Mouse (Mus musculus) midbrain, embryonic 12.5 days (tissue): Measurements from ENCODE around the gene Scnn1b. TPM values are rescaled to one million over a fixed set of nuclear protein-coding genes. Genes with fewer than 3 reads are reported as not detected.
A peak's percentile ranks its signal among the peaks of the same experiment; 100 is the strongest.

Experiments
- ATAC-seq: fragments of 200-750 bp; cut with Nextera tagmentation; 2 replicates; pipeline ENCODE4 v1.8.0; 2017; ENCODE audit warnings: low read depth, moderate TSS enrichment, moderate library complexity; ENCODE audit not compliant: low FRiP score
- H3K27ac ChIP-seq: fragments of 300-500 bp; sonication (generic); replicated peaks from 2 replicates; pipeline ENCODE4 v1.5.1; 2016; ENCODE audit warnings: mild to moderate bottlenecking
- H3K27me3 ChIP-seq: fragments of 300-500 bp; sonication (generic); 2 replicates; pipeline ENCODE4 v1.6.1; 2016; ENCODE audit warnings: mild to moderate bottlenecking
- H3K36me3 ChIP-seq: fragments of 300-500 bp; sonication (generic); 2 replicates; pipeline ENCODE4 v1.6.1; 2016
- H3K4me1 ChIP-seq: fragments of 300-500 bp; sonication (generic); 2 replicates; pipeline ENCODE4 v1.6.1; 2016
- H3K4me2 ChIP-seq: fragments of 300-500 bp; sonication (generic); replicated peaks from 2 replicates; pipeline ENCODE4 v1.6.1; 2016; ENCODE audit warnings: mild to moderate bottlenecking, moderate library complexity
- H3K4me3 ChIP-seq: fragments of 300-500 bp; sonication (generic); 2 replicates; pipeline ENCODE4 v1.5.1; 2016; ENCODE audit warnings: mild to moderate bottlenecking
- H3K9ac ChIP-seq: fragments of 300-500 bp; sonication (generic); replicated peaks from 2 replicates; pipeline ENCODE4 v1.6.1; 2016; ENCODE audit warnings: mild to moderate bottlenecking, moderate library complexity
- H3K9me3 ChIP-seq: fragments of 300-500 bp; sonication (generic); 2 replicates; pipeline ENCODE4 v1.6.1; 2016; ENCODE audit warnings: mild to moderate bottlenecking
- WGBS: fragments of 180-500 bp; shearing (Covaris S2); methylation state at CpG from one replicate; pipeline ENCODE4 v1.1.7; 2016; 5-methylcytosine and 5-hydroxymethylcytosine counted together
- polyA plus RNA-seq: library from polyadenylated mRNA; unstranded; fragments of >200 nt; fragmentation: Nextera tagmentation; extraction: Ambion mirVana; gene quantifications from 2 replicates; pipeline ENCODE4 v1.2.1, GENCODE M21; 2016

Gene Scnn1b
- polyA plus RNA-seq, 1 experiment from 2014 or later, result not detected

- WGBS, result 53% methylated on average over 3 of the region's 3 CpGs
- Histone ChIP-seq H3K27me3 (no peaks in the 10 kb centered on the region), H3K9me3 (no peaks in the 10 kb centered on the region), H3K4me2 (no peak overlapping the region), H3K4me3 (no peak overlapping the region), H3K36me3 (no peaks in the 10 kb centered on the region), H3K9ac (no peak overlapping the region), H3K27ac (no peak overlapping the region), H3K4me1 (no peaks in the 10 kb centered on the region)
- ATAC-seq, result no peak
Observed at GRCm38 (mm10) chr7:121873998-121874397, 9.2 kb downstream of the Scnn1b start.

GRCm38 (mm10) chr7:121874784-121875183 is 9.9 kb downstream of the Scnn1b start:
- no peaks in the 10 kb centered on the region for H3K27me3 ChIP-seq
- no peak overlapping the region for H3K4me2 ChIP-seq
- H3K9ac ChIP-seq, result no peak overlapping the region
- H3K9me3 ChIP-seq, result no peaks in the 10 kb centered on the region
- H3K36me3 ChIP-seq, result no peaks in the 10 kb centered on the region
- no peak for ATAC-seq
- H3K27ac ChIP-seq, result no peak overlapping the region
- 91% methylated on average over 7 of the region's 7 CpGs for WGBS
- no peak overlapping the region for H3K4me3 ChIP-seq
- no peaks in the 10 kb centered on the region for H3K4me1 ChIP-seq

- WGBS, result 87% methylated on average over 4 of the region's 4 CpGs
- no peaks in the 10 kb centered on the region for H3K36me3 ChIP-seq
- H3K4me1 ChIP-seq, result no peaks in the 10 kb centered on the region
- no peak for ATAC-seq
- no peak overlapping the region for H3K9ac ChIP-seq
- H3K27me3 ChIP-seq, result no peaks in the 10 kb centered on the region
- no peak overlapping the region for H3K4me2 ChIP-seq
- H3K4me3 ChIP-seq, result no peak overlapping the region
- H3K9me3 ChIP-seq, result no peaks in the 10 kb centered on the region
- no peak overlapping the region for H3K27ac ChIP-seq
Observed at GRCm38 (mm10) chr7:121880246-121880645, 15.4 kb downstream of the Scnn1b start.

GRCm38 (mm10) chr7:121890636-121891360 is 26.0 kb downstream of the Scnn1b start:
- Histone ChIP-seq H3K9me3 (no peaks in the 10 kb centered on the region), H3K9ac (no peak overlapping the region), H3K4me1 (no peaks in the 10 kb centered on the region), H3K4me2 (no peak overlapping the region), H3K4me3 (no peak overlapping the region), H3K27me3 (no peaks in the 10 kb centered on the region), H3K27ac (no peak overlapping the region), H3K36me3 (no peaks in the 10 kb centered on the region)
- WGBS, result 92% methylated on average over 13 of the region's 13 CpGs
- no peak for ATAC-seq

- Histone ChIP-seq H3K4me1 (0 out of 2 replicates have a peak, but pooled peaks cover 3% of the 10 kb centered on the region), H3K9me3 (no peaks in the 10 kb centered on the region), H3K27ac (no peak overlapping the region), H3K27me3 (peaks cover 3% of the 10 kb centered on the region; the same call in 1 of the 2 replicates), H3K9ac (no peak overlapping the region), H3K4me2 (no peak overlapping the region), H3K36me3 (no peaks in the 10 kb centered on the region), H3K4me3 (no peak overlapping the region)
- WGBS, result 52% methylated on average over 6 of the region's 6 CpGs
- ATAC-seq, result no peak
Observed at GRCm38 (mm10) chr7:121896689-121897088, 31.9 kb downstream of the Scnn1b start.

GRCm38 (mm10) chr7:121899311-121899710 is 34.5 kb downstream of the Scnn1b start:
- 8% methylated on average over 14 of the region's 14 CpGs for WGBS
- H3K9me3 ChIP-seq, result no peaks in the 10 kb centered on the region
- no peak overlapping the region for H3K9ac ChIP-seq
- H3K4me3 ChIP-seq, result peak overlapping the region; percentile 13; the same call in 1 of the 2 replicates
- peaks cover 3% of the 10 kb centered on the region; the same call in 1 of the 2 replicates for H3K27me3 ChIP-seq
- H3K36me3 ChIP-seq, result no peaks in the 10 kb centered on the region
- no peak overlapping the region for H3K27ac ChIP-seq
- H3K4me1 ChIP-seq, result 0 out of 2 replicates have a peak, but pooled peaks cover 3% of the 10 kb centered on the region
- no peak for ATAC-seq
- peak overlapping the region; percentile 42 for H3K4me2 ChIP-seq

- Histone ChIP-seq H3K9ac (no peak overlapping the region), H3K4me1 (0 out of 2 replicates have a peak, but pooled peaks cover 3% of the 10 kb centered on the region), H3K36me3 (no peaks in the 10 kb centered on the region), H3K4me3 (peak overlapping the region; percentile 13; the same call in 1 of the 2 replicates), H3K27ac (no peak overlapping the region), H3K9me3 (no peaks in the 10 kb centered on the region), H3K4me2 (peak overlapping the region; percentile 42), H3K27me3 (peaks cover 3% of the 10 kb centered on the region; the same call in 1 of the 2 replicates)
- WGBS, result 10% methylated on average over 7 of the region's 7 CpGs
- ATAC-seq, result no peak
Observed at GRCm38 (mm10) chr7:121899940-121900339, 35.1 kb downstream of the Scnn1b start.

GRCm38 (mm10) chr7:121902757-121903411 is 38.0 kb downstream of the Scnn1b start:
- H3K36me3 ChIP-seq, result no peaks in the 10 kb centered on the region
- H3K27me3 ChIP-seq, result peaks cover 3% of the 10 kb centered on the region; the same call in 1 of the 2 replicates
- WGBS, result 83% methylated on average over 8 of the region's 8 CpGs
- no peak overlapping the region for H3K4me2 ChIP-seq
- no peak overlapping the region for H3K4me3 ChIP-seq
- H3K9me3 ChIP-seq, result no peaks in the 10 kb centered on the region
- H3K27ac ChIP-seq, result no peak overlapping the region
- 0 out of 2 replicates have a peak, but pooled peaks cover 3% of the 10 kb centered on the region for H3K4me1 ChIP-seq
- no peak for ATAC-seq
- no peak overlapping the region for H3K9ac ChIP-seq

- no peak for ATAC-seq
- 86% methylated on average over 4 of the region's 4 CpGs for WGBS
Observed at GRCm38 (mm10) chr7:121906879-121907278, 42.0 kb downstream of the Scnn1b start.

GRCm38 (mm10) chr7:121912250-121912649 is 47.4 kb downstream of the Scnn1b start:
- Histone ChIP-seq H3K4me2 (no peak overlapping the region), H3K9me3 (no peaks in the 10 kb centered on the region), H3K27ac (no peak overlapping the region), H3K4me1 (no peaks in the 10 kb centered on the region), H3K27me3 (no peaks in the 10 kb centered on the region), H3K9ac (no peak overlapping the region), H3K4me3 (no peak overlapping the region), H3K36me3 (no peaks in the 10 kb centered on the region)
- 75% methylated on average over 8 of the region's 8 CpGs for WGBS
- no peak for ATAC-seq

More at GRCm38 (mm10) chr7:121906879-121907278, 42.0 kb downstream of the Scnn1b start:
- H3K4me1 ChIP-seq, result no peaks in the 10 kb centered on the region
- H3K4me3 ChIP-seq, result no peak overlapping the region
- no peak overlapping the region for H3K4me2 ChIP-seq
- H3K9ac ChIP-seq, result no peak overlapping the region
- H3K27me3 ChIP-seq, result no peaks in the 10 kb centered on the region
- no peaks in the 10 kb centered on the region for H3K9me3 ChIP-seq
- H3K27ac ChIP-seq, result no peak overlapping the region
- no peaks in the 10 kb centered on the region for H3K36me3 ChIP-seq

- no peak for ATAC-seq
- no peaks in the 10 kb centered on the region for H3K4me1 ChIP-seq
- no peaks in the 10 kb centered on the region for H3K27me3 ChIP-seq
- no peak overlapping the region for H3K9ac ChIP-seq
- H3K36me3 ChIP-seq, result no peaks in the 10 kb centered on the region
- H3K27ac ChIP-seq, result no peak overlapping the region
- H3K4me2 ChIP-seq, result no peak overlapping the region
- 83% methylated on average over 6 of the region's 6 CpGs for WGBS
- no peaks in the 10 kb centered on the region for H3K9me3 ChIP-seq
- no peak overlapping the region for H3K4me3 ChIP-seq
Observed at GRCm38 (mm10) chr7:121913944-121914343, 49.1 kb downstream of the Scnn1b start.

- WGBS, result 98% methylated on average over 7 of the region's 7 CpGs
- ATAC-seq, result no peak
Observed at GRCm38 (mm10) chr7:121924361-121924760, 59.5 kb downstream of the Scnn1b start.

More at GRCm38 (mm10) chr7:121924361-121924760, 59.5 kb downstream of the Scnn1b start:
- H3K9ac ChIP-seq, result no peak overlapping the region
- H3K27me3 ChIP-seq, result no peaks in the 10 kb centered on the region
- no peak overlapping the region for H3K4me2 ChIP-seq
- no peaks in the 10 kb centered on the region for H3K9me3 ChIP-seq
- no peak overlapping the region for H3K27ac ChIP-seq
- H3K4me3 ChIP-seq, result no peak overlapping the region
- no peaks in the 10 kb centered on the region for H3K4me1 ChIP-seq
- peaks cover 25% of the 10 kb centered on the region for H3K36me3 ChIP-seq
